Mouse (Mus musculus) liver, postnatal 0 days (tissue): ENCODE results near the gene Ccdc121.

Experiments used
- CTCF ChIP-seq: sonication (generic); IDR thresholded peaks from 2 replicates; pipeline ENCODE4 v1.5.1; 2016; ENCODE audit warnings: antibody characterized with exemption, low read depth
- EP300 ChIP-seq: IDR thresholded peaks from 2 replicates; pipeline ENCODE4 v1.6.1; 2016; ENCODE audit warnings: antibody characterized with exemption, low read depth, mild to moderate bottlenecking

DNA sequence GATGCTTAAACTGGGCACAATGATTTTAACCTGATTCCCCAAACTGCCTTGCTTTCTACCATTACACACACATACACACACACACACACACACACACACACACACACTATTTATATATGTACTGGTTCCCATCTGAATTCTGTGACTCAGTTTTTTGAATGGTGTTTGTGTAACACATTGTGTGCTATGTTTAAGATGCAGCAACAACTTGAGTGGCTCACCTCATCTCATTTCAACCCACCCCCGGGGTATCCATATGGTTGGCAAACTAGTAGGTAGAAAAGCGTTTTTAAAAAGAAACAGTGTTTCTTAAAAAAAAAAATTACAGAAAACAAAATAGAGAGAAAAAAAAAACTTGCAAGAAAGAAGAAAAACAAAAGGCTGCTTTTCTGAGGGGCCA, 51.0 kb downstream of the Ccdc121 start:
- TF ChIP-seq CTCF (no peak), EP300 (no peak)
